Mouse (Mus musculus) kidney, embryonic 15.5 days (tissue): ENCODE measurements around the gene Tnk2. TPM values are rescaled to one million over a fixed set of nuclear protein-coding genes. Genes with fewer than 3 reads are reported as not detected.

Source experiments
- ATAC-seq: fragments of 200-750 bp; cut with Nextera tagmentation; replicated peaks from 2 replicates; pipeline ENCODE4 v1.8.0; 2017; ENCODE audit warnings: moderate TSS enrichment; ENCODE audit not compliant: low FRiP score
- H3K27ac ChIP-seq: fragments of 300-500 bp; sonication (generic); 2 replicates; pipeline ENCODE4 v1.5.1; 2015; ENCODE audit warnings: mild to moderate bottlenecking, inconsistent platforms
- H3K27me3 ChIP-seq: fragments of 300-500 bp; sonication (generic); 2 replicates; pipeline ENCODE4 v1.6.1; 2015; ENCODE audit warnings: inconsistent platforms
- H3K36me3 ChIP-seq: fragments of 300-500 bp; sonication (generic); 2 replicates; pipeline ENCODE4 v1.6.1; 2015; ENCODE audit warnings: inconsistent platforms
- H3K4me1 ChIP-seq: fragments of 300-500 bp; sonication (generic); 2 replicates; pipeline ENCODE4 v1.6.1; 2015; ENCODE audit warnings: inconsistent platforms
- H3K4me2 ChIP-seq: fragments of 300-500 bp; sonication (generic); 2 replicates; pipeline ENCODE4 v1.6.1; 2015; ENCODE audit warnings: moderate library complexity, mild to moderate bottlenecking, inconsistent platforms
- H3K4me3 ChIP-seq: fragments of 300-500 bp; sonication (generic); replicated peaks from 2 replicates; pipeline ENCODE4 v1.5.1; 2015; ENCODE audit warnings: mild to moderate bottlenecking, inconsistent platforms
- H3K9ac ChIP-seq: fragments of 300-500 bp; sonication (generic); 2 replicates; pipeline ENCODE4 v1.6.1; 2015; ENCODE audit warnings: mild to moderate bottlenecking, inconsistent platforms
- H3K9me3 ChIP-seq: fragments of 300-500 bp; sonication (generic); replicated peaks from 2 replicates; pipeline ENCODE4 v1.6.1; 2016; ENCODE audit warnings: inconsistent platforms
- WGBS: fragments of 180-500 bp; shearing (Covaris S2); methylation state at CpG from one replicate; pipeline ENCODE4 v1.1.7; 2015; ENCODE audit warnings: mixed read lengths; 5-methylcytosine and 5-hydroxymethylcytosine counted together
- polyA plus RNA-seq: library from polyadenylated mRNA; unstranded; fragments of >200 nt; fragmentation: Nextera tagmentation; extraction: Ambion mirVana; gene quantifications from 2 replicates; pipeline ENCODE4 v1.2.1, GENCODE M21; 2015

The Tnk2 gene
- polyA plus RNA-seq, 1 experiment from 2014 or later = 12.4 TPM

- 54% methylated on average over 10 of the region's 10 CpGs for WGBS
- peak; percentile 52 for ATAC-seq
- H3K9me3 ChIP-seq = 0 out of 2 replicates have a peak, but pooled peaks cover 3% of the 10 kb centered on the region
- peaks cover 28% of the 10 kb centered on the region for H3K4me1 ChIP-seq
- H3K9ac ChIP-seq = no peak overlapping the region
- H3K27me3 ChIP-seq = no peaks in the 10 kb centered on the region
- no peak overlapping the region for H3K4me2 ChIP-seq
- H3K36me3 ChIP-seq = no peaks in the 10 kb centered on the region
- H3K4me3 ChIP-seq = no peak overlapping the region
- H3K27ac ChIP-seq = peak overlapping the region; percentile 35
Measured at GRCm38 (mm10) chr16:32708457-32709033, 64.9 kb downstream of the Tnk2 start.

GRCm38 (mm10) chr16:32709116-32709515 is 65.4 kb downstream of the Tnk2 start:
- Histone ChIP-seq H3K9ac (no peak overlapping the region), H3K4me3 (no peak overlapping the region), H3K27me3 (no peaks in the 10 kb centered on the region), H3K9me3 (0 out of 2 replicates have a peak, but pooled peaks cover 3% of the 10 kb centered on the region), H3K4me1 (peaks cover 24% of the 10 kb centered on the region), H3K4me2 (no peak overlapping the region), H3K36me3 (no peaks in the 10 kb centered on the region), H3K27ac (peak overlapping the region; percentile 35)
- WGBS = 82% methylated on average over 8 of the region's 8 CpGs
- no peak for ATAC-seq

GRCm38 (mm10) chr16:32710426-32711070 is 66.9 kb downstream of the Tnk2 start:
- Histone ChIP-seq H3K9me3 (no peaks in the 10 kb centered on the region), H3K4me2 (no peak overlapping the region), H3K36me3 (no peaks in the 10 kb centered on the region), H3K4me3 (no peak overlapping the region), H3K27me3 (no peaks in the 10 kb centered on the region), H3K4me1 (peaks cover 29% of the 10 kb centered on the region), H3K9ac (no peak overlapping the region), H3K27ac (no peak overlapping the region)
- no peak for ATAC-seq
- 69% methylated on average over 14 of the region's 14 CpGs for whole genome bisulfite sequencing

GRCm38 (mm10) chr16:32712202-32712601 is 68.5 kb downstream of the Tnk2 start:
- Histone ChIP-seq H3K4me1 (peaks cover 26% of the 10 kb centered on the region), H3K27me3 (no peaks in the 10 kb centered on the region), H3K9ac (no peak overlapping the region), H3K27ac (no peak overlapping the region), H3K36me3 (no peaks in the 10 kb centered on the region), H3K4me3 (no peak overlapping the region), H3K4me2 (no peak overlapping the region), H3K9me3 (no peaks in the 10 kb centered on the region)
- ATAC-seq = no peak
- 81% methylated on average over 11 of the region's 11 CpGs for WGBS

GRCm38 (mm10) chr16:32713556-32713955 is 69.9 kb downstream of the Tnk2 start:
- no peak for ATAC-seq
- Histone ChIP-seq H3K9ac (no peak overlapping the region), H3K27ac (no peak overlapping the region), H3K9me3 (no peaks in the 10 kb centered on the region), H3K4me2 (no peak overlapping the region), H3K4me1 (peaks cover 13% of the 10 kb centered on the region), H3K4me3 (no peak overlapping the region), H3K36me3 (no peaks in the 10 kb centered on the region), H3K27me3 (no peaks in the 10 kb centered on the region)
- 74% methylated on average over 6 of the region's 6 CpGs for WGBS

GRCm38 (mm10) chr16:32715364-32715763 is 71.7 kb downstream of the Tnk2 start:
- no peaks in the 10 kb centered on the region for H3K9me3 ChIP-seq
- H3K9ac ChIP-seq = no peak overlapping the region
- no peak overlapping the region for H3K4me3 ChIP-seq
- H3K27me3 ChIP-seq = no peaks in the 10 kb centered on the region
- H3K4me2 ChIP-seq = peak overlapping the region; percentile 30
- peaks cover 7% of the 10 kb centered on the region for H3K4me1 ChIP-seq
- 27% methylated on average over 13 of the region's 13 CpGs for WGBS
- no peak overlapping the region for H3K27ac ChIP-seq
- no peak for ATAC-seq
- no peaks in the 10 kb centered on the region for H3K36me3 ChIP-seq

- 78% methylated on average over 7 of the region's 7 CpGs for WGBS
Measured at GRCm38 (mm10) chr16:32723163-32723562, 79.5 kb downstream of the Tnk2 start.

GRCm38 (mm10) chr16:32723767-32724166 is 80.1 kb downstream of the Tnk2 start:
- H3K4me3 ChIP-seq = no peak overlapping the region
- no peaks in the 10 kb centered on the region for H3K27me3 ChIP-seq
- 0 out of 2 replicates have a peak, but pooled peaks cover 5% of the 10 kb centered on the region for H3K4me1 ChIP-seq
- no peaks in the 10 kb centered on the region for H3K36me3 ChIP-seq
- no peak for ATAC-seq
- WGBS = 45% methylated on average over 4 of the region's 4 CpGs
- H3K9me3 ChIP-seq = no peaks in the 10 kb centered on the region
- no peak overlapping the region for H3K4me2 ChIP-seq
- H3K9ac ChIP-seq = no peak overlapping the region
- H3K27ac ChIP-seq = no peak overlapping the region

More at GRCm38 (mm10) chr16:32723163-32723562, 79.5 kb downstream of the Tnk2 start:
- no peak for ATAC-seq
- Histone ChIP-seq H3K4me3 (no peak overlapping the region), H3K4me1 (0 out of 2 replicates have a peak, but pooled peaks cover 1% of the 10 kb centered on the region), H3K36me3 (no peaks in the 10 kb centered on the region), H3K9ac (no peak overlapping the region), H3K27ac (no peak overlapping the region), H3K27me3 (no peaks in the 10 kb centered on the region), H3K4me2 (no peak overlapping the region), H3K9me3 (no peaks in the 10 kb centered on the region)

GRCm38 (mm10) chr16:32724259-32724658 is 80.6 kb downstream of the Tnk2 start:
- 92% methylated on average over 2 of the region's 2 CpGs for WGBS

GRCm38 (mm10) chr16:32726501-32726900 is 82.8 kb downstream of the Tnk2 start:
- Histone ChIP-seq H3K27ac (no peak overlapping the region), H3K4me1 (0 out of 2 replicates have a peak, but pooled peaks cover 8% of the 10 kb centered on the region), H3K4me2 (no peak overlapping the region), H3K27me3 (no peaks in the 10 kb centered on the region), H3K9ac (no peak overlapping the region), H3K9me3 (no peaks in the 10 kb centered on the region), H3K4me3 (no peak overlapping the region), H3K36me3 (no peaks in the 10 kb centered on the region)
- no peak for ATAC-seq

More at GRCm38 (mm10) chr16:32724259-32724658, 80.6 kb downstream of the Tnk2 start:
- Histone ChIP-seq H3K9me3 (no peaks in the 10 kb centered on the region), H3K9ac (no peak overlapping the region), H3K36me3 (no peaks in the 10 kb centered on the region), H3K4me1 (0 out of 2 replicates have a peak, but pooled peaks cover 8% of the 10 kb centered on the region), H3K4me3 (no peak overlapping the region), H3K4me2 (no peak overlapping the region), H3K27ac (no peak overlapping the region), H3K27me3 (no peaks in the 10 kb centered on the region)
- no peak for ATAC-seq

- Histone ChIP-seq H3K9ac (no peak overlapping the region), H3K9me3 (no peaks in the 10 kb centered on the region), H3K4me3 (no peak overlapping the region), H3K4me2 (no peak overlapping the region), H3K4me1 (0 out of 2 replicates have a peak, but pooled peaks cover 8% of the 10 kb centered on the region), H3K27me3 (no peaks in the 10 kb centered on the region), H3K36me3 (no peaks in the 10 kb centered on the region), H3K27ac (no peak overlapping the region)
- ATAC-seq = no peak
Measured at GRCm38 (mm10) chr16:32728240-32728639, 84.6 kb downstream of the Tnk2 start.

- no peaks in the 10 kb centered on the region for H3K36me3 ChIP-seq
- WGBS = 38% methylated on average over 1 of the region's 1 CpGs
- H3K9me3 ChIP-seq = no peaks in the 10 kb centered on the region
- no peak overlapping the region for H3K4me2 ChIP-seq
- no peak overlapping the region for H3K27ac ChIP-seq
- H3K27me3 ChIP-seq = no peaks in the 10 kb centered on the region
- H3K9ac ChIP-seq = no peak overlapping the region
- H3K4me3 ChIP-seq = no peak overlapping the region
- ATAC-seq = no peak
- 0 out of 2 replicates have a peak, but pooled peaks cover 8% of the 10 kb centered on the region for H3K4me1 ChIP-seq
Measured at GRCm38 (mm10) chr16:32728730-32729129, 85.1 kb downstream of the Tnk2 start.
